Mouse (Mus musculus) mesoderm, embryonic 11.5 days (tissue): Measurements from ENCODE around the gene Dnajc17.
A peak's percentile ranks its signal among the peaks of the same experiment; 100 is the strongest.

Experiments
- DNase-seq: peaks from one replicate; pipeline ENCODE4 v3.0.0-alpha.2; 2012; ENCODE audit warnings: low read depth, low spot score

The Dnajc17 gene

GRCm38 (mm10) chr2:119198049-119198448, 10.5 kb downstream of the Dnajc17 start:
- DNase-seq: no peak

- DNase-seq: no peak
Measured at GRCm38 (mm10) chr2:119197493-119197892, 11.1 kb downstream of the Dnajc17 start.

GRCm38 (mm10) chr2:119196316-119197108, 12.1 kb downstream of the Dnajc17 start:
- DNase-seq: no peak

GRCm38 (mm10) chr2:119194140-119194539, 14.5 kb downstream of the Dnajc17 start:
- DNase-seq: no peak

GRCm38 (mm10) chr2:119190969-119191368, 17.6 kb downstream of the Dnajc17 start:
- no peak for DNase-seq

- peak; percentile 82 for DNase-seq
Measured at GRCm38 (mm10) chr2:119189029-119189710, 19.4 kb downstream of the Dnajc17 start.

- no peak for DNase-seq
Measured at GRCm38 (mm10) chr2:119182914-119183313, 25.7 kb downstream of the Dnajc17 start.

GRCm38 (mm10) chr2:119177384-119177939, 31.1 kb downstream of the Dnajc17 start:
- DNase-seq: no peak

GRCm38 (mm10) chr2:119176761-119177160, 31.8 kb downstream of the Dnajc17 start:
- no peak for DNase-seq

- no peak for DNase-seq
Measured at GRCm38 (mm10) chr2:119175614-119176013, 33.0 kb downstream of the Dnajc17 start.

- no peak for DNase-seq
Measured at GRCm38 (mm10) chr2:119174866-119175265, 33.7 kb downstream of the Dnajc17 start.

- DNase-seq: no peak
Measured at GRCm38 (mm10) chr2:119173991-119174651, 34.5 kb downstream of the Dnajc17 start, which contains the start of gene Gm14137. Gm14137 (plus strand) TSS chr2:119174509.

GRCm38 (mm10) chr2:119172862-119173576, 35.6 kb downstream of the Dnajc17 start:
- peak; percentile 72 for DNase-seq

GRCm38 (mm10) chr2:119172446-119172845, 36.1 kb downstream of the Dnajc17 start:
- DNase-seq: no peak

GRCm38 (mm10) chr2:119171574-119171973, 37.0 kb downstream of the Dnajc17 start:
- peak; percentile 72 for DNase-seq

- DNase-seq: no peak
Measured at GRCm38 (mm10) chr2:119170282-119170681, 38.3 kb downstream of the Dnajc17 start.

GRCm38 (mm10) chr2:119167866-119168256, 40.7 kb downstream of the Dnajc17 start:
- no peak for DNase-seq

GRCm38 (mm10) chr2:119166901-119167865, 41.4 kb downstream of the Dnajc17 start, which contains the start of gene Gchfr:
Gchfr (plus strand) TSS chr2:119167773.
- peak; percentile 61 for DNase-seq

- no peak for DNase-seq
Measured at GRCm38 (mm10) chr2:119165401-119165800, 43.2 kb downstream of the Dnajc17 start.

GRCm38 (mm10) chr2:119163999-119164398, 44.6 kb downstream of the Dnajc17 start:
- no peak for DNase-seq
